Mouse (Mus musculus): ENCODE measurements around the gene Gp1bb. TPM values are rescaled to one million over a fixed set of nuclear protein-coding genes. Genes with fewer than 3 reads are reported as not detected.

Gp1bb gene
- polyA plus RNA-seq (2012; rRNA removed; ENCODE audit: low replicate concordance) = 0.80 and 8.0 TPM in 2 replicates

GRCm38 (mm10) chr16:18622019-18622418 is at the start of gene Gp1bb:
Gene Gp1bb, minus strand, starts transcription at chr16:18622403.

GRCm38 (mm10) chr16:18629390-18630231 is 7.4 kb upstream of the Gp1bb start, which contains the start of gene Sept5:
Gene Sept5, minus strand, starts transcription at chr16:18629954.

GRCm38 (mm10) chr16:18626376-18626878 is 4.2 kb upstream of the Gp1bb start, which contains the start of gene Gm49601:
Gene Gm49601, minus strand, starts transcription at chr16:18626427.

GRCm38 (mm10) chr16:18589804-18590790 is 32.1 kb downstream of the Gp1bb start, which contains the start of gene Tbx1:
Gene Tbx1, minus strand, starts transcription at chr16:18590671.

Other genes starting within 250 kb of the Gp1bb start
- 22.6 and 35.5 TPM in 2 replicates for gene Txnrd2, start 196.0 kb downstream of the Gp1bb start, polyA plus RNA-seq (2012; rRNA removed; ENCODE audit: low replicate concordance)
- gene Comt, start 195.6 kb downstream of the Gp1bb start, polyA plus RNA-seq (2012; rRNA removed; ENCODE audit: low replicate concordance) = 428 and 474 TPM in 2 replicates
- gene Gnb1l, start 123.7 kb downstream of the Gp1bb start, polyA plus RNA-seq (2012; rRNA removed; ENCODE audit: low replicate concordance) = 13.1 and 20.3 TPM in 2 replicates
- gene Rtl10, start 123.5 kb downstream of the Gp1bb start, polyA plus RNA-seq (2012; rRNA removed; ENCODE audit: low replicate concordance) = 9.1 and 10.9 TPM in 2 replicates
- 3.7 and 21.5 TPM in 2 replicates for gene Tbx1, start 31.7 kb downstream of the Gp1bb start, polyA plus RNA-seq (2012; rRNA removed; ENCODE audit: low replicate concordance)
- 10.5 and 12.7 TPM in 2 replicates for gene Gm49601, start 4.0 kb upstream of the Gp1bb start, polyA plus RNA-seq (2012; rRNA removed; ENCODE audit: low replicate concordance)
- gene Sept5, start 7.6 kb upstream of the Gp1bb start, polyA plus RNA-seq (2012; rRNA removed; ENCODE audit: low replicate concordance) = 15.8 and 16.6 TPM in 2 replicates
- gene Cldn5, start 154.4 kb upstream of the Gp1bb start, polyA plus RNA-seq (2012; rRNA removed; ENCODE audit: low replicate concordance) = 67.5 and 135 TPM in 2 replicates
- 24.2 and 41.9 TPM in 2 replicates for gene Ufd1, start 189.4 kb upstream of the Gp1bb start, polyA plus RNA-seq (2012; rRNA removed; ENCODE audit: low replicate concordance)
- gene Cdc45, start 189.6 kb upstream of the Gp1bb start, polyA plus RNA-seq (2012; rRNA removed; ENCODE audit: low replicate concordance) = 6.8 and 9.5 TPM in 2 replicates
- 53.5 and 66.9 TPM in 2 replicates for gene 2510002D24Rik, start 214.2 kb upstream of the Gp1bb start, polyA plus RNA-seq (2012; rRNA removed; ENCODE audit: low replicate concordance)
- 3.7 TPM in 1 of 2 replicates, not detected in the other for gene Gm28539, start 214.2 kb upstream of the Gp1bb start, polyA plus RNA-seq (2012; rRNA removed; ENCODE audit: low replicate concordance)

Data from mammary gland, adult 2 months (tissue).